In genomic region chr15:68755255-68755654, GRCm38 (mm10) we compare ENCODE assay signal across 22 mouse cellular contexts.
DNase-seq lines count a peak whose midpoint lies in the region; ATAC-seq and TF ChIP-seq lines count a peak whose summit lies in the region.
"Had no signal": no experiment of that assay in that cellular context is flagged by ENCODE, and none has a peak within 500 bp of the region (broad histone marks: within the 10 kb centered on the region; RNA-seq: fewer than 3 reads in every experiment).

No protein-coding gene starts in this region.

- ATAC-seq in forebrain, postnatal 0 days = peak; percentile 49
- ATAC-seq in forebrain, embryonic 13.5 days = no peak
- ATAC-seq in heart, embryonic 14.5 days (ENCODE audit: insufficient number of reproducible peaks, insufficient read depth, low FRiP score, low read depth) = no peak
- no peak for ATAC-seq in heart, embryonic 12.5 days (ENCODE audit: insufficient number of reproducible peaks, low FRiP score)
- ATAC-seq: CD4-positive, CD25-positive, alpha-beta regulatory T cell, adult 4 months; intestine, embryonic 15.5 days had no signal

- H3K4me3 ChIP-seq in forebrain, postnatal 0 days (ENCODE audit: low read depth, low read length) = no peak overlapping the region
- no peak overlapping the region for H3K4me3 ChIP-seq in forebrain, embryonic 13.5 days
- no peak overlapping the region for H3K4me3 ChIP-seq in heart, embryonic 14.5 days (ENCODE audit: control insufficient read depth in 1 of 2, insufficient read depth in 1 of 2, low read depth in 1 of 2, low read length in 2 of 2)
- H3K4me3 ChIP-seq in heart, embryonic 12.5 days = no peak overlapping the region
- H3K4me3 ChIP-seq: embryonic facial prominence, embryonic 13.5 days; forebrain, embryonic 12.5 days; hindbrain, embryonic 10.5 days; intestine, embryonic 15.5 days had no signal

- no peaks in the 10 kb centered on the region for H3K9me3 ChIP-seq in forebrain, postnatal 0 days (ENCODE audit: low read length)
- H3K9me3 ChIP-seq in forebrain, embryonic 13.5 days (replicated peaks) = no peaks in the 10 kb centered on the region
- H3K9me3 ChIP-seq in heart, embryonic 14.5 days (ENCODE audit: control insufficient read depth, low read length) = no peaks in the 10 kb centered on the region
- no peaks in the 10 kb centered on the region for H3K9me3 ChIP-seq in heart, embryonic 12.5 days (replicated peaks)
- H3K9me3 ChIP-seq: embryonic facial prominence, embryonic 13.5 days; forebrain, embryonic 12.5 days; hindbrain, embryonic 10.5 days; intestine, embryonic 15.5 days had no signal

- intact Hi-C loops in heart, postnatal 10 days (cut with DNase I) = no loop called here
- intact Hi-C loops in heart, postnatal 25 days (cut with DNase I) = no loop called here

- no peak overlapping the region for H3K4me2 ChIP-seq in forebrain, postnatal 0 days (ENCODE audit: low read depth)
- H3K4me2 ChIP-seq in forebrain, embryonic 13.5 days = no peak overlapping the region
- no peak overlapping the region for H3K4me2 ChIP-seq in heart, embryonic 14.5 days (ENCODE audit: low read length)
- H3K4me2 ChIP-seq in heart, embryonic 12.5 days = no peak overlapping the region
- H3K4me2 ChIP-seq: embryonic facial prominence, embryonic 13.5 days; forebrain, embryonic 12.5 days; hindbrain, embryonic 14.5 days; intestine, embryonic 15.5 days had no signal

- DNase-seq in forebrain, postnatal 0 days = no peak
- peak; percentile 4 for DNase-seq in heart, postnatal 10 days
- DNase-seq in heart, postnatal 25 days (ENCODE audit: low spot score) = no peak
- peak; percentile 2 for DNase-seq in Muller cell, postnatal 12 days (ENCODE audit: inconsistent ontology term)
- no peak for DNase-seq in spleen, postnatal 14 days (ENCODE audit: low spot score in 2 of 2)
- DNase-seq: adrenal gland, postnatal 10 days; B cell, adult 2 months; cerebellum, adult 11 months; cerebellum, adult 8-10 months; cerebellum, postnatal 14 days; gastrocnemius, postnatal 10 days; kidney, adult 18-20 months had no signal

- H3K27ac ChIP-seq in forebrain, postnatal 0 days (ENCODE audit: low read depth, low read length) = no peak overlapping the region
- no peak overlapping the region for H3K27ac ChIP-seq in forebrain, embryonic 13.5 days
- H3K27ac ChIP-seq in heart, embryonic 14.5 days (replicated peaks in 1 of 2; ENCODE audit: control insufficient read depth in 1 of 2, insufficient read depth in 1 of 2, low read depth in 2 of 2, low read length in 2 of 2) = peak overlapping the region; percentile 0 to 56; a peak in 3 of 4 replicates
- no peak overlapping the region for H3K27ac ChIP-seq in heart, embryonic 12.5 days (ENCODE audit: poor library complexity, severe bottlenecking)
- H3K27ac ChIP-seq: embryonic facial prominence, embryonic 13.5 days; forebrain, embryonic 12.5 days; hindbrain, embryonic 10.5 days; hindbrain, embryonic 14.5 days; intestine, embryonic 15.5 days had no signal

- no peak overlapping the region for H3K9ac ChIP-seq in forebrain, postnatal 0 days
- no peak overlapping the region for H3K9ac ChIP-seq in forebrain, embryonic 13.5 days
- no peak overlapping the region for H3K9ac ChIP-seq in heart, embryonic 14.5 days (ENCODE audit: low read length)
- H3K9ac ChIP-seq in heart, embryonic 12.5 days = no peak overlapping the region
- H3K9ac ChIP-seq: embryonic facial prominence, embryonic 13.5 days; forebrain, embryonic 12.5 days; hindbrain, embryonic 14.5 days; intestine, embryonic 15.5 days had no signal

- H3K27me3 ChIP-seq in forebrain, postnatal 0 days (ENCODE audit: insufficient read depth, low read length) = no peaks in the 10 kb centered on the region
- no peaks in the 10 kb centered on the region for H3K27me3 ChIP-seq in forebrain, embryonic 13.5 days
- H3K27me3 ChIP-seq in heart, embryonic 14.5 days (ENCODE audit: control insufficient read depth, insufficient read depth, low read length) = no peaks in the 10 kb centered on the region
- H3K27me3 ChIP-seq in heart, embryonic 12.5 days (replicated peaks) = no peaks in the 10 kb centered on the region
- H3K27me3 ChIP-seq: embryonic facial prominence, embryonic 13.5 days; forebrain, embryonic 12.5 days; intestine, embryonic 15.5 days had no signal

- TF ChIP-seq CTCF in forebrain, postnatal 0 days (IDR thresholded peaks at IDR 0.05; ENCODE audit: low read depth) = no peak

- H3K4me1 ChIP-seq in forebrain, postnatal 0 days (ENCODE audit: insufficient read depth) = no peaks in the 10 kb centered on the region
- no peaks in the 10 kb centered on the region for H3K4me1 ChIP-seq in forebrain, embryonic 13.5 days
- H3K4me1 ChIP-seq in heart, embryonic 14.5 days (ENCODE audit: control insufficient read depth in 2 of 2, insufficient read depth in 2 of 2, low read length in 2 of 2) = peaks cover 6 to 13% of the 10 kb centered on the region in 2 experiments; a peak in 3 of 4 replicates
- H3K4me1 ChIP-seq in heart, embryonic 12.5 days (replicated peaks) = peaks cover 4% of the 10 kb centered on the region
- H3K4me1 ChIP-seq: embryonic facial prominence, embryonic 13.5 days; forebrain, embryonic 12.5 days; intestine, embryonic 15.5 days had no signal

- 95% methylated on average over 1 of the region's 1 CpGs for WGBS in forebrain, postnatal 0 days
- 86% methylated on average over 1 of the region's 1 CpGs for WGBS in forebrain, embryonic 13.5 days
- WGBS in heart, embryonic 14.5 days = 31% methylated on average over 1 of the region's 1 CpGs
- 54% methylated on average over 1 of the region's 1 CpGs for WGBS in heart, embryonic 12.5 days

- H3K36me3 ChIP-seq in forebrain, postnatal 0 days (ENCODE audit: insufficient read depth) = no peaks in the 10 kb centered on the region
- H3K36me3 ChIP-seq in forebrain, embryonic 13.5 days (ENCODE audit: poor library complexity, severe bottlenecking) = no peaks in the 10 kb centered on the region
- H3K36me3 ChIP-seq in heart, embryonic 14.5 days (ENCODE audit: control insufficient read depth, insufficient read depth, low read length) = no peaks in the 10 kb centered on the region
- H3K36me3 ChIP-seq in heart, embryonic 12.5 days = no peaks in the 10 kb centered on the region
- H3K36me3 ChIP-seq: embryonic facial prominence, embryonic 13.5 days; forebrain, embryonic 12.5 days; G1E; hindbrain, embryonic 10.5 days; intestine, embryonic 15.5 days had no signal

Comparison
In these comparisons a context has a peak if more than half of its experiments do, and no peak if none do; other contexts are left out.
1. DNase-seq: peak in heart, postnatal 10 days (2 of 2) and Muller cell, postnatal 12 days (single experiment); none in forebrain, postnatal 0 days (single experiment), heart, postnatal 25 days (single experiment) and spleen, postnatal 14 days (0 of 2).
2. H3K27ac ChIP-seq: peak in heart, embryonic 14.5 days (2 of 2); none in forebrain, postnatal 0 days (single experiment), forebrain, embryonic 13.5 days (single experiment) and heart, embryonic 12.5 days (single experiment).